Mouse (Mus musculus) adrenal gland, postnatal 25 days (tissue): Measurements from ENCODE around the gene Hltf. TPM values are rescaled to one million over a fixed set of nuclear protein-coding genes. Genes with fewer than 3 reads are reported as not detected.
"Not testable (repeated sequence)": the region's sequence is repeated elsewhere in the genome, so short reads cannot be mapped to it uniquely, and the experiment has no call there.

ENCODE experiments used
- DNase-seq: peaks from one replicate; pipeline ENCODE4 v3.0.0; 2021; ENCODE audit warnings: mixed read lengths
- long read RNA-seq: library from polyadenylated mRNA; stranded (forward); transcript quantifications from one replicate; pipeline ENCODE4 v2.0.0, GENCODE M21; 2021
- total RNA-seq: library from RNA; stranded (reverse); gene quantifications from 2 replicates; pipeline ENCODE4 v1.2.3, GENCODE M21; 2021

Hltf gene
- total RNA-seq: 19.4 and 33.5 TPM in 2 replicates
- long read RNA-seq, full-length matches to known transcripts: 6 of 16 reads
- long read RNA-seq, partial matches to known transcripts: 5 of 16 reads
- long read RNA-seq, other reads (novel, unspliced or antisense): 5 of 16 reads

DNA sequence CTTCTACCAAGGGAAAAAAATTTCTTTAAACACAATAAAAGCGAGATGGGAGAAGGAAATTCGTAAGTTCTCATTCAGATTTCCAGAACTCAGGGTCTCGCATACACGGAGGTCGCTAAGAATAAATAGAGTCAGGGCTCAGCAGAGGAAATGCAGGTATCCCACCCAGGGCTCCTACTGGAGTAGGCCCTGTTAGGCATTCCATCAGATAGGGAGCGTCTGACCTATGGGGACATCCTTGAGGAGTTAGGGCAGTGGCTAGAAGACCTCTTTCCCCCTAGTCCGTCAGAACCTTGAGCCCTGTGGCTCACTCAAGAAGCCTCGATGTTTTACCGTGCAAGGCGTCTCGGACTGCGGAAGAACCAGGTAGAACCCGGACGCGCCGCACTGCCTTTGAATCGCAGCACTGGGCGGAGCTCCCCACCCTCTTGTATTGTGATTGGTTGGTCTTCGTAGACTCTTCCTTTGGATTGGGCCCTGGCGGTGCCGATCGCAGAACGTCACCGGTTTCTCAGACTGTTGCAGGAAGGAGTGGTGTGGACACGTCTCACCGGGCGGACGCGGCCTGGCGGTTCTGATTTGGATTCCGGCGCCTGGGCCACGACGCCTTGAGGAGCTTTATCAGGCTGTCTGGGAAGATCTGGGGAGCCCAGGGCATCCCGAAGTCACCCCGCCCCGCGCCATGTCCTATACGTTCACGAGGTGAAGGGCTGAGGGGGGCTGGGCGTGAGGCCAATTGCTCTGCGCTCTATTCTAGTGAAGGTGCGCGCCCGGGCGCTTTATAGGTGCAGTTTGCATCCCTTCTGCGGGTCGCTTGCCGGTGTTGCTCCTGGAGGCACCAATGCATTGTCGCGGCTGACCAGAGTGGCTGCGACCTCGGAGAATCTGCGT, at the start of gene Hltf:
Hltf (plus strand) TSS at position 506 of the 891 bp plus-strand sequence.
- DNase-seq: peak; percentile 89

DNA sequence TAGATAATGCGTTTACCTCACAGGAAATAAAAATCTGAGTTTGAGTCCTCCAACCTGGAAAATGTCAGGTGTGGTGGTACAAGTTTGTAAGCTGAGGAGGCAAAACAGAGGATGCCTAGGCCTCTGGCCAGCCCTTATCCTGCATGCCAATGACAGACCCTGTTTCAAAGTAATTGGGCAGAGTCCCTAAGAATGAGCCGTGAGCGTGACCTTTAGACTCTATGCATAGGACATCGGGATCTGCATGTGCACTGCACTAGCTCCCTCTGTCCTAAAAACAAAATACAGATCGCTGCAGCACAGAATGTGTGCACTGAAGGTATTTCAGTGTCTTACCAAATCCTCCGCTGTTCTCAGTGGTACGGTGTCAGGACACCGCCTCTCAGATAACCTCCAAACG, 47.1 kb upstream of the Hltf start:
- DNase-seq: no peak

DNA sequence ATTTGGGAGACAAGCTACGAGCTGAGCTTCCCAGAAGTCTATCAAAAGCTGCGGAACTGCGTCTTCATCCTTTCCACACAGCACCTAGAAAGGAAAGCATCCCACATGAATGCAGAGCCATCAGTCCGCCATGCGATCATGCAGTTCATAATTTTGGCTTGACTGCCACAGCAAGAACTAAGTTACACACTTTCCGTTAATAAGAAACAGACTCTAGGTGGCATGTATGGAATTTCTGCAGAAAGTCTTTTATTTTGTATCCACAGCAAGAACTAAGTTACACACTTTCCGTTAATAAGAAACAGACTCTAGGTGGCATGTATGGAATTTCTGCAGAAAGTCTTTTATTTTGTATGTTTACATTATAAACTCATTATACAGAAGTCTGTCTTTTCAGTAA, 46.7 kb upstream of the Hltf start:
- not testable (repeated sequence) for DNase-seq

DNA sequence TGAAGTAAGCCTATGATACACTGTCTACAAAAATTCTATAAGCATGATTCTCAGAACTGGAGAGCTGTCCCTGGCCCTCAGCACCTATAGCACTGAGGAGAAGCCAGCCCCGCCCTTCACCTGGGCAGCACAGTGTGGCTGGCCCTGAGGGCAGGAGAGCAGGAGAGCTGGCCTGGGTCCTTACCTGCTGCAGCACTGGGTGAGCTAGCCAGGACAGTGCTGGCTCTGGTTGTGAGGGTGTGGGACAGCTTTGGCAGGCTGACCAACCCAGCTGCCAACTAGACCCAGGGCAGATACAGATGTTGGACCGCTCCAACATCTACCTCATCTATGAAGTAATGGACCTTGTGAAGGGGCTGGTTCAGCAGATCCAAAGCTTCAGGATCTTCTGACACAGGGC, 43.2 kb upstream of the Hltf start:
- DNase-seq: no peak

DNA sequence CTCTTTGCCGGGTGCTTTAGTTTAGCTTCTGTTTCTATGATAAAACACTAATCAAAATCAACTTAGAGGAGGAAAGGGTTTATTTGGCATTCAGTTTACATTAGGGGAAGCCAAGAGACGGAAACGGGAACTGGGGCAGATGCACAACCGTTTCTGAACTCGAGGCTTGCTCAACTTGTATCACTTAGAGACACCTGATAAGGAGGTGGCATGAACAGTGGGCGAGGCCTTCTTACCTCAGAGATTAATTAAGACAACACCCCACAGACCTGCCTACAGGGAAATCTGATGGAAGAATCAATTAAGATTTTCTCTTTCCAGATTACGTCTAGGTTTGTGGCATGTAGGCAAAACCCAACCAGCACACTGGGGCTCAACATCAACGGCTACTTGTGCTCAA, 39.5 kb upstream of the Hltf start:
- DNase-seq: no peak

DNA sequence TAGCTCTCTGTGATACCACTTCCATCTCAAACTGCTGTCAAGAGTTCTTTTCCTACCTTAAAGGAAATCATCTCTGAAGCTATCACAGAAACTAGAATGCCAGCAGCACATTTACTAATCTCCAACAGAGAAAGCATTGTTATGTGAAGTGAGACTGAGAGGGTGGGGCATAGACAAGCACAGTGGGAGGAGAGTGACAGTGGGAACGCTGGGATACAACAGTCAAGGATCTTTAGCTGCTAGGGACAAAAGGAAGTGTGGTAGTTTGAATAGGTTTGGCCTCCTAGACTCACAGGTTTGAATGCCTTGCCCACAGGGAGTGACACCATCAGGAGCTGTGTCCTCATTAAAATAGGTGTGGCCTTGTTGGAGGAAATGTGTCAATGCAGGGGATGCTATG, 33.8 kb upstream of the Hltf start:
- DNase-seq: no peak

DNA sequence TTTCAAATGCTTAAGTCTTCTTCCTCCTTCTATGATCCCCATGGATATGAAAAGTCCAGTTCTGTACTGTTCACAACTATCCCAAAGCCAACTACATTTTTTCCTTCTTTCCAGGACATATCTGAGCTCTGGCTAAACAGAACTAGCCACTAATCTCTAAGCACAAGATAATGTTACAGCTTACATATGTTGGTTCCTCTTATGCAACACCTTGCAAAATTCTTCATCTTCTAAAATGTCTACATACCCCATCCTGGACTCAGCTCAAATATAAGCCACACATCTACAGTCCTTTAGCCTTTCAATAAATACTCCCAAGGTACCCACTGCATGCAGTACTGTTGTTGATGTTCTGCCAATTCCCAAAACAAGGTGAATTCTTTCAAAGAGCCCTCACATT, 31.1 kb upstream of the Hltf start:
- DNase-seq: no peak

DNA sequence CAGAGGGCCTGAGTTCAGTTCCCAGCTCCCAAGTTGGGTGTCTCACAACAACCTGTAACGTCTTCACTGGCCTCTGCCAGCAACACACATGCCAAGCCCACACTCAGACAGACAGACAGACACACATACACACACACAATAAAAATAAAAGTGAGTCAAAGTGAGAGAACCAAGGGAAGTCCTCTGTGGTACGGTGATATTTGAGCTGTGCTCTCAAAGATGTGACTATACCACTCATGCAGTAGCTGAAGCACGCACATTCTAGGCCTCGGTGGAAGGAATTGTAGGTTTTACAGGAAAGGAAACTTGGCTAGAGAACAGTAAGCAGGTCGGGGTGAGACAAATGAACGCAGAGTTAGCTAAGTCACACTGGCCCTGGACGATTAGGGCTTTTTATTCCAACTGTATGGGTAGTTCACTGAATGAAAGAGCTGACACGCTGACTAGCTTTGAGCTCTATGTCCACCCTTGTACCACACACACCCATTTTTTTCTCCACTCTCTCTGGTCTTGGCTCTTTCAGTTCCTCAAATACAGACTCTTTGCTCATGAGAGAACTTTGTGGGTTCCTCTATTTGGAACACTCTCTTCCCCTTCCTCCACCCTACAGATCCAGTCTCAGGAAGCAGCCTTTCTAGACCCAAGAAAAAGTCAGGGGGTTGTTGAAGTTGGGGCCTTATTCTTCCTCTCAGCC, 30.5 kb upstream of the Hltf start:
- no peak for DNase-seq

DNA sequence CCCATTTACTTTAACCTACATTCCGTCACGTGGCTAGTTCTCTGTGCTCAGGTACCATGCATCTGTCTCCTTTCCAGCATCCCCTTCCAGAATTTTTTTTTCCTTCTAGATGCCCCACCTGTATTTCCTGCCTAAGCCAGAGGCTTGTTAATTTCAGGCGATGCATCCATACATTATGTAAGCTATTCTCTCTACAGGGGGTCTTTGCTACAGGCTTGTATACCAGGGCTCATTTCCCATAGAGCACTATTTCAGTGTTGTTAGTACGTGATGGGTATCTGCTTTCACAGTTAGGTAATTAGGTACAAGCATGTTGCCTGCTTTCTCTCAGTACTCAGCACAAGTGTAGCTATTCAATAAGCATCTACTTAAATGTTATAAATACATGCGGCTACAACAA, 29.8 kb upstream of the Hltf start:
- DNase-seq: no peak

DNA sequence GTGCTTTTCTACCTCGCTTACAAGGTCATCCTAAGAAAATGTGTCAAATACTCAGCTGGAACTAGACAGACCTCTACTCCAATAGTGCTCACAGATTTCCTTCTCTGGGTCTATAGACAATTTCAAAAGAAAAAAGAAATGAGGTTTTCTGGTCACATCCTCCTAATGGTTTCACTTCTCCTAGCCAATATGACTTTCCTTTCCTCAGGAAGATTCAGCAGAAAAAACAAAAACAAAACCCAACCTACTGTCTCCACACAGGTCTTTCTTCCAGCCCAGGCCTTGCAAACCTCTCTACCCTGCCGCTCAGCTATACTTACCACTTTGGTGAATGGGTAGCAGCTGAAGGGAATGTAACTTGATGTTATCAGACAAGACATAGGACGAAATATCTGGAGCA, 29.0 kb upstream of the Hltf start:
- no peak for DNase-seq

DNA sequence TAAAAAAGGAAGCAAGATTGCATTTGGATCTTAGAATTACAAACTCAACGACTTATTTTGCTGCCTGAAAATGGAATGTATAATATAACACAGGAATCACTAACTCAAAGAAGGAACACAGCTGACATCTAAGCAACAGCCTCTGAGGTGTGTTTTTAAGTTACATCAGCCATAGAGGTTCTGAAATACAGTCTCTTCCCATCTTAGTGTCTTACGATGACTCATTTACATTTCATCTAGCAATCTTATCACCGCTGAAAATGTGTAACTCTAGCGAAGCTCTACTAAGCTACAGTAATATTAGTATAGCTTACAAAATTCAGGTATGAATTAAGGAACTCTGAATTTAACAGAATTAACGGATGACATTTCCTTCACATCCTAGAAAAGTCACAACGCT, 26.8 kb upstream of the Hltf start:
- no peak for DNase-seq

DNA sequence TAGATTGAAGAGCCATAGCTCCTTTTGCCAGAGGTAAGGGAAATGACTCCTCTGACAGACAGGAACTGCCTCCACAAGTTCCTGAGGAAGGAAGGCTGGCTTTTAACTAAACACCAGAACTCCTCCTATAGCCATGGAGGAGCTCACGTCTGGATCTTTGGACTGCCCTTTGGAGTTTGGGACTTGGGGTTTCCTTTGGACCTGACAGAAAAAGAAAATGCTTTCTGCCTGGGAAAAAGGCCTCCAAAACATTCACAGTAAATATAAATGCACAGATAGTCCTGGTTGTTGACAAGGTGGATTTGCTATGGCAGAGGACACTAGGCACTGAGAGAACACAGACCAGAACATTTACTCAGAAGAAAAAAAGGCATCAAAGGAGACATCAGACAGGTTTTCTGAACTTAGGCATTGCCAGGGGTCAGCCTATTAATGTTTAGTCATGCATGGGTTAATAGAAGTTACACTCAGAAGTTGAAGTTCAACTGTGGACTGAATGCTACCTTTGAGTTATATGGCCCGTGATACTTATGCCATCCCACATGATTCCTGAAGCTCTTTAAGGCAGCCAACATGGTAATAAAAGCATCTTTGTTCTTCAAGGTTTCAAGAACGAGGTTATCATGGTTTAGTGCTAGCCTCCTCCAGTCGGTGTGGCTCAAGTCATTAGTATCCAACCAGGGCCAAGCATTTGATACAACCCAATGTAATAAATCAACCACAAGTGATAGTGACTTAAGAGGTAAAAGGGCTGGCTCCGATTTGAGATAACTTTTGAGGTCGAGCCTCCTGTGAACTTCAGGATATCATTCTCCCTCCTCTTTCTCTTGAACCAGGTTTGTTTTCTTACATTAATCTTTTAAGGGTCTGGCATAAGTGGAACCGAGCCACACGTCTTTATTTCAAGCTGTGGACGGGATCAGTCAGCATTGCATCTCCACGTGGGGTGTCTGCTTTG, 23.6 kb upstream of the Hltf start:
- DNase-seq: no peak

DNA sequence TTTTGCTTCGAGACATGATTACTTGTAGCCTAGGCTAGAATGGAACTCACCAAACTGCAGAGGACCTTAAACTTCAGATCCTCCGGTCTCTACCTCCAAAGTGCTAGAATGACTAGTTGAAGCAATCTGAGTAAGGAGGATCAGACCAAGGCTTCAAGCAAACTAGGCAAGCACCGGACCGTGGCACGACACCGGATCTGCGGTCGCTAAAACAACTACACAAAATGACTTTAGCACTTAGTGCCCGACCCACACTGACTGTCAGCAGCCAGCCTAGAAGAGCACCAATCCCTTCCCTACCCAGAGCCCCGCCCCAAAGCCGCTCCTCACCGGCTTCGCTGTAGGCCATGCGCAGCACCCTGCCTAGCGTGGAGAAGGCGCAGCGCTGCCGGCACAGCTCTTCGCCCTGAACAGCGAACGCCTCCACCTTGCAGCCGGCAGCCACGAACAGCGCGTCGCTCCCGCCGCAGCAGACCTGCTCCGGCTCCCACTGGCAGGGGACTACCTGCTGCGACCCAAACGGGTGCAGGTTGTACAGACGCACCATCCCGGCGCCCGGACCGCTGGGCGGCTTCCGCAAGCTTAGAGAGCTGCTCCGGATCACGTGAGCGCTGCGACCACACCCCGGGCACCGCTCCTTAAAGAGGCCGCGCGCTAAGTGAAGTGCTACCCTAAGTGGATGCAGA, 22.7 kb upstream of the Hltf start, which contains the start of gene Hps3:
Hps3 (minus strand) TSS at position 597 of the 686 bp plus-strand sequence.
- peak; percentile 85 for DNase-seq

DNA sequence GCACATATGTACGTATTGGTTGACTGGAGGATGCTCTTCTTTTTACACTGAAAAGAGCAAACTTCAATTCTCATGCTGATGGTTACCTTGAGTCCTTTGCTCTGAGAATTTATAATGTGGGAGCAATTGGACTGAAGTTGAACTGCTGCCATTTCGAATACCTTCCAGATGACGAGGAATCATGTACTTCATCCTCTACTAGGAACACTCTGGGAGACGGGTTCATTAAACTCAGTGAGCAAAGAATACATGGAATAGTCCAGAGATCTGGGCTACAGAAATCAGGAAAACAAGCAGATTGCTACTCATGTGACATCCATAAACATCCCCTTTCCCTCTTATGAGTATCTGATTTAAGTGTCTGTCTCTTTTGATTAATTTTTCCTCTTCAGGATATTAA, 21.5 kb upstream of the Hltf start:
- DNase-seq: no peak

DNA sequence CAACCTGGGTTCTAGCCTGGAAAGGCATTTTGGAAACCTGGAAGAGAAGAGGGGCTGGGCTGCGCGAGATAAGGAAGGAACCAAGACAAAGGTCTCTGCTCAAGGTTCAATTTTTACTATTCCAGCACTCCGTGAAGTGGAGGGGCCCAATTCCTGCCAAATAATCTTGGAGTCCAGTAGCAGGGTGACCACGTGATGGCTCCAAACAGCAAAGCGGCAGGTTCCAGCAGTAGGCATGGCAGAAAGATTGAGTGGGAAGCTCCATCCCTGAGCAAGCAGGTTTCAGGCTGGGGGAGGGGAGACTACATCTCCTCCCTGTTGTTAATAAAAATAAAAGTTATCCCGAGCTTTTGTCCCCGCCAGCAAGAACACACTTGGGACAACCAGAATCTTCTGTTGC, 16.1 kb upstream of the Hltf start:
- not testable (repeated sequence) for DNase-seq

DNA sequence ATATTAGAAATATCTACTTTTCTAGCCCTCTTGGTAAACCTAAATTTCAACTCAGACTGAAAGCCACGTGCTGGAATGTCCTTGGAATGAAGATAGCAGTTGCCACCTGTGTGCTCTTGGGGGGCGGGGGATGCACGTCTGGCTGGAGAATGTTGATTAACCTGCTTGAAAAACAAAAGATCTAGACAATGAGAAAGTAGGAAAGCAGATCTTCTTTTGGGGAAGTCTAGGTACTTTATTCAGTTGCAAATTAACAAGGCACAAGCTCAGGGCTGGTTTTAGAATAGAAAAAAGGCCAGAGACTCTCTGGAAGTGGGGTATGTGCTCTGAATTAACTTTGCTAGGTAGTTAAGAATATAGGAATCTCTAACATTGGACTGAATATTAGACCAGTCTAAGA, 12.9 kb upstream of the Hltf start:
- DNase-seq: not testable (repeated sequence)

DNA sequence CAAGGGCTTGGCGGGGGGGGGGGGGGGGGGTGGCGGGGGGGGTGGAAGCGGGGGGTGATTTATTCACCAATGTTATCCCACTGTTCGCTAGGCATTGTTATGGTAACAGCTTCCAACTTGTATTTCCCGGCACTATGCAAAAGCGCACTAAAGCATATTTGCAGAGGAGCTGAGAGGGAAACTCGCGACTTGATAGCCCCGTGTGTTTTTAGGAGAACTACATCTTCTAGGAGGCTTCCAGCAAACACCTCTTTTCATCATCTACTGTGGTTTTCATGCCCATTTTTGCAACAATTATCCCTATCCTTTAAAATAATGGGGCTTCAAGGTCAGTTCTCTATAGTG, 558 bp downstream of the Hltf start:
- DNase-seq: no peak

DNA sequence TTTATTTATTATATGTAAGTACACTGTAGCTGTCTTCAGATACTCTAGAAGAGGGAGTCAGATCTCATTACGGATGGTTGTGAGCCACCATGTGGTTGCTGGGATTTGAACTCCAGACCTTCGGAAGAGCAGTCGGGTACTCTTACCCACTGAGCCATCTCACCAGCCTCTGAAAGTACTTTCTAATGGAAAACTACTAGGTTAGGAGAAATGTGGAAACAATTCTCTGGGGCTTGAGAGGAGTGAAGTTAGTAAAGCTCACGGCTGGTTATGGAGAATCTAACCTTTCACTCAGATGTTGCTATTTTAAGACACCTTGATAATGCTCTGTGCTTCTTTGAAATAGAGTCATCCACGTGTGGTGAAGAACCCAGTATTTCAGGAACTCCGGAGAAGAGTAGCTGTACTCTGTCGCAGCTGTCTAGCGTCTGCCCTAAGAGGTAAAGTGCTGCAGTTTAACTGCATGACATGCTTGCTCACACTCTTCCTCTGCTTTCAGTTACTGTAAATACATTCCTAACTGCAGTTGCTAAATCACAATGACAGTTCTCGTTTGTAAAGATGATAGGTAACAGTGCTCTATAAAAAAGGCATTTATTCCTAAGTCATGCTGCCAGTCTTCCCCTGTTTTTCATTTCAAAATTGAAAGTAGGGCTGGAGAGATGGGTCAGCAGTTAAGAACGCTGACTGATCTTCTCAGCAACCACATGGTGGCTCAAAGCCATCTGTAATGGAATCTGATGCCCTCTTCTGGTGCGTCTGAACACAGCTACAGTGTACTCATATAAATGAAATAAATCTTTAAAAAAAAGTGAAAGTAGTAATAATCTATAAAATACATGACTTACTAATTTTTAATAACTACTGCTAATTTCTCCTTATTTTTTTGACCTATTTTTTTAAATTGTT, 18.8 kb downstream of the Hltf start:
- no peak for DNase-seq

DNA sequence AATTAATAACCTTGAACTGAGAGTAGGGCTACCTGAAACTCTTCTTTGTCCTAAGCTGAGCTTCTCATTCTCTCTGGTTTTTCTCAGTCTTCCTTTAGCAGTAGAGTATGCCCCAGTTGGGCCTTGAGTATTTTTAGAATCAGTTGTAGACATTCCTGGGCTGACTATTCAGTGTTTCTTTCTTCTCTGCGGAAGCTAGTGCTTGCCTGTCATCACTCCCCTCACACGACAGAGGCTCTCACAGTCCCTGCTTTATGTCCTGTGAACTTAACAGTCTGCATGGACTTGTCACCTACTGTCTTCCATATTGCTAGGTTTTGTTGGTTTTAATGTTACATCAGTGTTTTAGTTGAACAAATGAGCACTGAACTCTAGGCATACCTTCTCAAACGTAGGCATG, 24.6 kb downstream of the Hltf start:
- DNase-seq: no peak

DNA sequence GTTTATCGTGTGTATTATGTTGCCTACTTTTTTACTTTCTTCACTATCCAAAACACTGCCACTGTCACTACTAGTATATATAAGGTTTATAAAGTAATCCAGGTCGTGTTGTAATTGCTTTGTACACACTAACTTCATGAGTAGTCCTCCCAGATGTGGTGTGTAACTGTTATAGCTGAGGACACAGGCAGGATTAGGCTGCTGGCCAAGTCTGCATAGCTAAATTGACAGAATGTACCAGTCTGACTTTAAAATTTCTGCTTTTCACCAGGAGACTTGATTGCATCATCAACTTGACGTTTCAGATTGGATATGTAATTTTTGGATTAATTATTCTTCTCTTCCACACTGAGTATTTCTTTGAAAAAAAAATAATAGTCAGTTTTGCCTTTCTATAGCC, 46.2 kb downstream of the Hltf start:
- no peak for DNase-seq

DNA sequence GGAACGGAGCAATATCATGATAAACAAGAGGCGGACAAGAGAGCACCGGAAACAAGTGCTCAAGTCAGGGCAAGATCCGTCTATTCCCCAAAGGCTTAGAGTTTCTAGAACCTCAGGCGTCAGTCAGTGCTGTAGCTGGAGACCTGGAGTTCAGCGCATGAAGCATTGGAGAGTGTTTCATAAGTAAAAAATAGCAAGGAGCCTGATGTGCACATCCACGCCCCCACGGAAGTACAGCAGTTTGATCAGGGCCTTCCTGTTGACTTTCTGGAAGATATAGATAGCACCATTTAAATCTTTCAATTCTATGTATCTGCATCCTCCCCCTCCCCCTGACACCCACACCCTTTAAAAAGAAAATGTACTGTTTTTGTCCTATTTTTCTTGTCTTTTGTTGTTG, 46.7 kb downstream of the Hltf start:
- DNase-seq: no peak
